Mouse (Mus musculus): Measurements from ENCODE around the gene Nsfl1c. TPM values are rescaled to one million over a fixed set of nuclear protein-coding genes. Genes with fewer than 3 reads are reported as not detected.

Gene Nsfl1c
- polyA plus RNA-seq, 1 experiment from 2014 or later = 65.2 TPM

DNA sequence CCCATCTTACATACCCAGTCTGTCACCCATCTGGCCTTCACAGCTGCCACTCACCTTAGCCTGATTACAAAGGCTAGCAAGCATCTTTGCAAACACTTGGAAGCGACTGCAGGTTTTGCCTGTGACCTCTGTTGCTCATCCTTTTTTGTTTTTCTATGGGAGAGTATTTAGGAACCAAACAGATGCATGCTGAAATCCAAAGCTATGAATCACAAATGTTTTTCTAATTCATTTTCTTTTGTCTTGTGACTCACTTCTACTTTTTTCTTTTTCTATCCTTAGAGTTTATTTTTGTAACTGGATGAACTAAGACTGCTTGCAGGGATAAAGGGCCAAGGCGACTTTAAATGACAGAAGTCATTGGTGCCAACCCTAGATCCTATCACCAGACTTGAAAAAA lies 31.5 kb downstream of the Nsfl1c start:
- Histone ChIP-seq H3K36me3 (replicated peaks) (no peaks in the 10 kb centered on the region), H3K9ac (no peak overlapping the region), H3K27me3 (no peaks in the 10 kb centered on the region), H3K27ac (replicated peaks) (no peak overlapping the region), H3K4me1 (replicated peaks) (peaks cover 8% of the 10 kb centered on the region; the same call in 1 of the 2 replicates), H3K9me3 (replicated peaks) (no peaks in the 10 kb centered on the region), H3K4me3 (replicated peaks) (no peak overlapping the region), H3K4me2 (no peak overlapping the region)
- no peak for ATAC-seq (ENCODE audit: insufficient read depth)
- 57% methylated on average over 2 of the region's 2 CpGs for WGBS (ENCODE audit: insufficient replicate concordance)

DNA sequence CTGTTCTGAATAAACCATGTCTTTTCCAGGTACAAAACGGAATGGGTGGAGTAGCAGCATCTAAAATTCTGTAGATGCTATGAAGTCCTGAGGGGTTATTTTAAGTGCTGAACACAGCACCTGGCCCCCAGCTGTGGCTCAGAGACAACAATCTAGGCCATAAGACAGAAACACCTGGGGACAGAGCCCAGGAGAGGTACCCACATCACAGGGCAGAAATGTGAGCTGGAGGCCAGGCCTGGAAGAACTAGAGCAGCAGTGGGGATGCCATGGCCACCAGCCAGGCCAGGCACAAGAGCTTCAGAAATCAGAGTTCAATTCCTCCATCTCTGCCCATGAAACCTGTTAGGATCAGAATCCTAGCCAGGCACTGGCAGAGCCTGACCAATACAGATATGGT lies 34.1 kb downstream of the Nsfl1c start:
- Histone ChIP-seq H3K9ac (no peak overlapping the region), H3K36me3 (replicated peaks) (no peaks in the 10 kb centered on the region), H3K27me3 (no peaks in the 10 kb centered on the region), H3K4me2 (no peak overlapping the region), H3K4me3 (replicated peaks) (no peak overlapping the region), H3K27ac (replicated peaks) (no peak overlapping the region), H3K4me1 (replicated peaks) (peaks cover 13% of the 10 kb centered on the region; the same call in 1 of the 2 replicates), H3K9me3 (replicated peaks) (no peaks in the 10 kb centered on the region)
- no peak for ATAC-seq (ENCODE audit: insufficient read depth)
- WGBS (ENCODE audit: insufficient replicate concordance) = 56% methylated on average over 1 of the region's 1 CpGs

DNA sequence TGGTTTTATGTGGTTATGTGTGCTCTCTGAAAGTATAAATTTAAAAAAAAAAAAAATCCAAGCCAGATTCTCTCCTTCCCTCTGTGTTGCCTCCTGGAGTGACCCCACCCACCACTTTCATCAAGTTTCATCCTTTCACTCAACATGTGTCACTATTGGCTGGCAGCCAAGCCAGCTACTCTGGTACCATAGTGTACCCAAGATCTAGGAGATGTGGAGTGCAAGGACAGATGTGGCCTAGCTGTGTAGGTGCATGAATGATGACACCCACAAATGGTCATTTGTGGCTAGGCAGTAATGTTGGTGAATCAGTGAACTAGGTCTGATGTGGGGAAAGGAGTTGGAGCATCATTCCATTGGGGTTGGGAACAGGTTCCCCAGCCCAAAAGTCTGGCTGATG lies 35.2 kb downstream of the Nsfl1c start:
- Histone ChIP-seq H3K4me2 (no peak overlapping the region), H3K4me1 (replicated peaks) (peaks cover 12% of the 10 kb centered on the region; the same call in 1 of the 2 replicates), H3K4me3 (replicated peaks) (no peak overlapping the region), H3K36me3 (replicated peaks) (no peaks in the 10 kb centered on the region), H3K9ac (no peak overlapping the region), H3K27ac (replicated peaks) (no peak overlapping the region), H3K27me3 (no peaks in the 10 kb centered on the region), H3K9me3 (replicated peaks) (no peaks in the 10 kb centered on the region)
- no peak for ATAC-seq (ENCODE audit: insufficient read depth)

DNA sequence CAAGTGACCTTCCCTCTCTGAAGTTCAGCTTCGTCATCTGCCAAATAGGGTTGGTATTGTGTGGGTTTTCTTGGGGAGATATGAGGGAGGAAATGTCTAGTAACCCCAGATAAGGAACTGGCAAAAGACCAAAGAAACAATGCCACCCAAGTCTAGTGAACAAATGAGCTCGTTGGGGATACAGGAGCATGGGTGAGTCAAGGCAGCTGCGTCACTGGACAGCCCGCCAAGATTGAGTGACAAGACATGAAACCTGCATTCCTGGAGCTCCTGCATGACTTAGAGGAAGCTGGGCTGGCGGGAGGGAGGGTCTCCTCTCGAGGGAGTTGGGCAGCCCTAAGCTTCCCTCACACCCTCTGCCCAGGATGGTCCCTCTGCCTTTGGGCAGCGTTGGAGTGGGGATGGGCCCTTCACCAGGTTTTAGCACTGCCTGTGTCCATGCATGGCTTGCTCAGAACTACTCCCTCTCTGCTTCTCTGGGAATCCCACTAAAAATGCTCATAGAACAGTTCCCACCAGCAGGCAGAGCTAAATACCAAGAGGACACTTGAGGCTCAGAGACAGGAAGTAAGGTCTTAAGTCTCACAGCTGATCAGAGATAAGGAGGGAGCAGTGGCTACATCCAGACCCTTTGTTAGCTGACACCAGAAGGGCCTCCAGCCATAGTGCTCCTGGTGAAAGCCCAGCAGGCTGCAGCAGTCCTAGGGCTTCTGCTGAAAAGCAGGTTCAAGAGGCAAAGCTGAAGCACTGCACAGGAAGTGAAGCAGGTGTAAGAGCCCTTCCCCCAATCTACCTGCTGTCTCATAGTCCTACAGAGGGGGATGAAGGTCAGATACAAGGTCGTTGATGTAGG lies 36.6 kb downstream of the Nsfl1c start:
- Histone ChIP-seq H3K4me3 (replicated peaks) (no peak overlapping the region), H3K4me1 (replicated peaks) (peaks cover 7% of the 10 kb centered on the region; the same call in 1 of the 2 replicates), H3K36me3 (replicated peaks) (no peaks in the 10 kb centered on the region), H3K9ac (no peak overlapping the region), H3K27ac (replicated peaks) (no peak overlapping the region), H3K9me3 (replicated peaks) (no peaks in the 10 kb centered on the region), H3K27me3 (no peaks in the 10 kb centered on the region), H3K4me2 (no peak overlapping the region)
- ATAC-seq (ENCODE audit: insufficient read depth) = peak; percentile 25; the same call in 1 of the 2 replicates
- 11% methylated on average over 8 of the region's 8 CpGs for WGBS (ENCODE audit: insufficient replicate concordance)

DNA sequence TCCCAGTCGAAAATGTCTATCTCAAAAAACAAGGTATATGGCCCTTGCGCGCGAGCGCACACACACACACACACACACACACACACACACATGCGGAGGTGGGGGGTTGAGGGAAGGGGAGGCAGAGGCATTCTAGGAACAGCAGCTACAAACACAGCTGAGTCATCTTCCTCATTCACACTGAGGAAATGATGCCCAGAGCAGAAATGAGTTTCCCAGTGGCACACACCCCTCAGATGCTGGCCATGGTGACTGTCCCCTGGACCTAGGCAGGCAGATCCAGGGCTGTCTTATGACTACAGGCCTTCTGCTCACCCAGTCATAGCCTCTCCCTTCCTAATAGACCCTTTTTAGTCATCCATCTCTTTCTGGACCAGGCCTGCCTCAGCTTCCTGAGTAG lies 39.6 kb downstream of the Nsfl1c start:
- no peak overlapping the region for H3K4me3 ChIP-seq (replicated peaks)
- no peaks in the 10 kb centered on the region for H3K36me3 ChIP-seq (replicated peaks)
- no peak for ATAC-seq (ENCODE audit: insufficient read depth)
- H3K4me2 ChIP-seq = no peak overlapping the region
- H3K9me3 ChIP-seq (replicated peaks) = no peaks in the 10 kb centered on the region
- no peaks in the 10 kb centered on the region for H3K27me3 ChIP-seq
- H3K27ac ChIP-seq (replicated peaks) = no peak overlapping the region
- peaks cover 7% of the 10 kb centered on the region for H3K4me1 ChIP-seq (replicated peaks)
- no peak overlapping the region for H3K9ac ChIP-seq
- 33% methylated on average over 6 of the region's 6 CpGs for WGBS (ENCODE audit: insufficient replicate concordance)

DNA sequence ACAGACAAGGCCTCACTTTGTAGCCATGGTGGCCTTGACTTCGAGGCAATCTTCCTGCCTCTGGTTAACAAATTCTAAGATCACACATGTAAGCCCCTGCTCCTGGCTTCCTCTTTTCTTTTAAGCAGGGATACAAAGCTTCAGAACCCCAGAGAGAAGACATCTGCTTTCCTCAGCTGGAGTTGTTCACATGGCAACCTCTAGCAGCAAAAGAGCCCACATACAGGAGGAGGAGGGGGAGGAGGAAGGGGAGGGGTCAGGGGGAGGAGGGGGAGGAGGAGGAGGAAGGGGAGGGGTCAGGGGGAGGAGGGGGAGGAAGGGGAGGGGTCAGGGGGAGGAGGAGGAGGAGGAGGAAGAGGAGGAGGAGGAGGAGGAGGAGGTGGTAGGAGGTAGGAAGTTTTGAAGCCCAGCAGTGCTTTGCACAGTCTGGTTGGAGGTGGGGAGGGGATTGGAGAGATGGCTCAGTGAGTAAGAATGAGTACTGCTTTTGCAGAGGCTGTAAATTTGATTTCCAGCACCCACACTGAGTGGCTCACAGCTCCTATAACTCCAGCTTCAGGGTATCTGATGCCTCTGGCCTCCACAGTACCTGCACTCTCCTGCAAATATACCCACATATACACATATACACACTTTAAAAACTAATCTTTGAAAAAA lies 42.1 kb downstream of the Nsfl1c start:
- Histone ChIP-seq H3K36me3 (replicated peaks) (no peaks in the 10 kb centered on the region), H3K9ac (no peak overlapping the region), H3K9me3 (replicated peaks) (no peaks in the 10 kb centered on the region), H3K27me3 (no peaks in the 10 kb centered on the region), H3K27ac (replicated peaks) (no peak overlapping the region), H3K4me1 (replicated peaks) (no peaks in the 10 kb centered on the region; the same call in 1 of the 2 replicates), H3K4me3 (replicated peaks) (no peak overlapping the region), H3K4me2 (no peak overlapping the region)
- 5% methylated on average over 1 of the region's 1 CpGs for WGBS (ENCODE audit: insufficient replicate concordance)
- peak; percentile 35; the same call in 1 of the 2 replicates for ATAC-seq (ENCODE audit: insufficient read depth)

DNA sequence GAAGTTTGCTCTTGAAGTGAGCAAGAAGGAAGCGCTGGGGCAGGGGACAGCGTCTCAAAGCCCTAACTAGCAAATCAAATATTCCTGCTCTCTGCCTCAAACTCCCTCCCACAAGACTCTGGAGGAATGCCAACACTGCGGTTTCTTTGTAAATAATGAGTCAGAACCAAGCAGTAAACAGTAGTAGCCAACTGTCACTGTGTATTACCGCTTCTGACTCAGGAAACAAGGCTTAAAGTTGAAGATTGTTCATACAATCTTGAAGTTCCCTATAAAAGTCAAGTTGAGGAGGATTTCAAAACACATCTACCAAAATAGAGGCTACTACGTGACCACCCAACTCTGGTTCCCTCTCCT lies 42.6 kb downstream of the Nsfl1c start:
- no peak overlapping the region for H3K9ac ChIP-seq
- H3K4me1 ChIP-seq (replicated peaks) = peaks cover 3% of the 10 kb centered on the region
- no peak for ATAC-seq (ENCODE audit: insufficient read depth)
- H3K36me3 ChIP-seq (replicated peaks) = no peaks in the 10 kb centered on the region
- H3K27me3 ChIP-seq = no peaks in the 10 kb centered on the region
- H3K4me3 ChIP-seq (replicated peaks) = no peak overlapping the region
- WGBS (ENCODE audit: insufficient replicate concordance) = 36% methylated on average over 5 of the region's 5 CpGs
- H3K27ac ChIP-seq (replicated peaks) = no peak overlapping the region
- H3K4me2 ChIP-seq = no peak overlapping the region
- no peaks in the 10 kb centered on the region for H3K9me3 ChIP-seq (replicated peaks)

DNA sequence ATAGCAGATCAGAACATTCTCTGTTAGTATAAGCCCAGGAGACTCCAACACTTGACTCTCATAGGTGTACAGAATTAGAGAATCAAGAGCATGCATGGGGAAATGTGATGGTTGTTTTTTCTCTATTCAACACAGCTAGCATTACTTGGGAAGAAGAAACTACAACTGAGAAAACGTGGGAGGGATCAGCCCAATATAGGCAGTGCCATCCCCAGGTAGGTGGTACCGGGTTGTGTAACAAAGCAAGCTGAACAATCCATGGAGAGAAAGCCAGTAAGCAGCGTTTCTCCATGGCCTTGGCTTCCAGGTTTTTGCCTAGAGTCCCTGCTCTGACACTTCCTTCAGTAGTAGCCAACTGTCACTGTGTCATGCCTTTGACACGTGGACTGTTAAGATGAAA lies 44.7 kb downstream of the Nsfl1c start:
- H3K36me3 ChIP-seq (replicated peaks) = no peaks in the 10 kb centered on the region
- ATAC-seq (ENCODE audit: insufficient read depth) = no peak
- no peak overlapping the region for H3K9ac ChIP-seq
- H3K27me3 ChIP-seq = no peaks in the 10 kb centered on the region
- no peak overlapping the region for H3K4me3 ChIP-seq (replicated peaks)
- no peak overlapping the region for H3K27ac ChIP-seq (replicated peaks)
- peaks cover 23% of the 10 kb centered on the region for H3K4me1 ChIP-seq (replicated peaks)
- H3K4me2 ChIP-seq = no peak overlapping the region
- no peaks in the 10 kb centered on the region for H3K9me3 ChIP-seq (replicated peaks)
- 47% methylated on average over 4 of the region's 4 CpGs for WGBS (ENCODE audit: insufficient replicate concordance)

DNA sequence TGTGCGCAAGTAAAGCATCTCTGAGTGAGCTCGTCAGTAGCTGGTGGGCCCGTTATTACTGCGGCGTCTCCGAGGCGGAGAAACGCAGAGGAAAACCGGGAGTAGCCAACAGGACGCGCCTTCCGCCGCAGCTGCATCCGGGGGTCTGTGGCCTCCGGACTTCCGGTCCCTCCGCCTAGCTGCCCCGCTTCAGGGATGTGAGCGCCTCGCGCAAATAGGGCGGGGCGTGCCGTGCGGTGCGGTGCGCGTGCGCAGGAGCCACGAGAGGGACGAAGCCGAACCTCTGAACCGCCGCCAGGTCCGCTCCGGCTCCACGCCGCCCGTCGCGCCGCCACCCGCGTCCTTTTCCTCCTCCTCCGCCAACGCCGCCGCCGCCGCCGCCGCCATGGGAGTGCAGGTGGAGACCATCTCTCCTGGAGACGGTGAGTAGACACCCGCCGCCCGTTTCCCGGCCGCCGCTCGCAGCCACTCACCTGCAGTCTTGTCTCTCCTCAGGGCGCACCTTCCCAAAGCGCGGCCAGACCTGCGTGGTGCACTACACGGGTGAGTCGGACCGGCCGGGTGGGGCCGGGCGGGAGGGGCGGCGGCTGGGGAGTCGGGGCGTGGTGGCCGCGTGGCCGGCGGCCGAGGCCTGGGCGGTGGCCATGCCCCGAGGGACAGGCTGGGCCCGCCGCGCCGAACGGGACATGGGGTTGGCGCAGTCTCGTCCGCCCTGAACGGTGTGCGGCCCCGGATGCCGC lies 48.5 kb downstream of the Nsfl1c start, which contains the start of gene Fkbp1a:
Fkbp1a (plus strand) TSS at position 161 of the 740 bp plus-strand sequence.
- H3K4me1 ChIP-seq (replicated peaks) = peaks cover 42% of the 10 kb centered on the region
- peak; percentile 94 for ATAC-seq (ENCODE audit: insufficient read depth)
- peak within 1 kb of the TSS; percentile 79 for H3K4me3 ChIP-seq (replicated peaks)
- under 1% methylated on average over 76 of the region's 93 CpGs for WGBS (ENCODE audit: insufficient replicate concordance)
- 0 out of 2 replicates have a peak, but pooled peaks cover 4% of the 10 kb centered on the region for H3K36me3 ChIP-seq (replicated peaks)
- peak within 1 kb of the TSS; percentile 88 for H3K27ac ChIP-seq (replicated peaks)
- H3K9me3 ChIP-seq (replicated peaks) = no peaks in the 10 kb centered on the region
- peak within 1 kb of the TSS; percentile 76 for H3K9ac ChIP-seq
- no peaks in the 10 kb centered on the region for H3K27me3 ChIP-seq
- peak within 1 kb of the TSS; percentile 96 for H3K4me2 ChIP-seq

DNA sequence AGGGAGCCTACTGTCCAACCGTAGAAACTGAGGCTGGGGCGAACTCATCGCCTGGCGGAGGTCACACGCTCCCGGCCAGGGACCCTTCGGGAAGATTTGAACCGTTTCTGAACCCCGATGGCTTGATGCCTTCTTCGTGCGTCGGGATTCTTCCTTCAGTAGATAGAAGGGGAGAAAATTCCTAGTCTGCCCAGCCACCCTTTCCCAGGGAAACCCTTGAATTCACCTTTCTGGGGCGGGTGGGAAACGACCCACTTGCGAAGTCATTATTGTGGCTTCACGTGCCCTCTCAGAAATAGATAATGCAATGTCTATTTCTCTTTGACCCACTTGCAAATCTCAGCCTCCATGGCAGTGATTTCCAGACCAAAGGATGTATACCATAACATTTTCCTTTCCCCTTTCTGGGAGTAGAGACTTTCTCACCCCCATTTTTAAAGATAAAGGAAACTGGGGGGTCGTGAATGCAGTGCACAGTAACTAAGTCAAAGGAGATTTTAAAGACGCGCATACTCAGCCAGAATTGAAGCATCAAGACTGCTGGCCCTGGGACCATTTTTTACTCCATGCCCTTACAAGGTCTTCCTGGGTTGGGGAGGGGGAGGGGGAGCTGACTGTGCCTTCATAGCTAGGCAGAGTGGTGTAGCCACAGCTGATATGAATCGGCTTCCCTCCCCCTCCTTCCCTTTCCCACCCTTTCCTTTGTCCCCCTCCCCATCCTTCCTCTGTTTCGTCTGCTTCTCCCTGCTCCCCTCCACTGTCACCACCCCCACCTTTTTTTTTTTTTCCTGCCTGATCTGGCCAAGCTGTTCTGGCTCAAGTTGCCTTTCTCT lies 49.3 kb downstream of the Nsfl1c start:
- Histone ChIP-seq H3K27me3 (no peaks in the 10 kb centered on the region), H3K4me3 (replicated peaks) (peak overlapping the region; percentile 79), H3K9me3 (replicated peaks) (no peaks in the 10 kb centered on the region), H3K4me1 (replicated peaks) (peaks cover 42% of the 10 kb centered on the region), H3K9ac (peak overlapping the region; percentile 76), H3K36me3 (replicated peaks) (0 out of 2 replicates have a peak, but pooled peaks cover 8% of the 10 kb centered on the region), H3K4me2 (peak overlapping the region; percentile 96), H3K27ac (replicated peaks) (peak overlapping the region; percentile 88)
- 3% methylated on average over 21 of the region's 21 CpGs for WGBS (ENCODE audit: insufficient replicate concordance)
- ATAC-seq (ENCODE audit: insufficient read depth) = no peak
